Mouse (Mus musculus) liver, embryonic 12.5 days (tissue): ENCODE data around the gene Poldip3. TPM values are rescaled to one million over a fixed set of nuclear protein-coding genes. Genes with fewer than 3 reads are reported as not detected.

ENCODE experiments used
- ATAC-seq: fragments of 200-750 bp; cut with Nextera tagmentation; 2 replicates; pipeline ENCODE4 v1.8.0; 2017; ENCODE audit warnings: moderate number of reproducible peaks, mild to moderate bottlenecking, moderate library complexity
- H3K27ac ChIP-seq: fragments of 300-500 bp; sonication (generic); 2 replicates; pipeline ENCODE4 v1.5.1; 2016; ENCODE audit warnings: mild to moderate bottlenecking
- H3K27me3 ChIP-seq: fragments of 300-500 bp; sonication (generic); replicated peaks from 2 replicates; pipeline ENCODE4 v1.6.1; 2016; ENCODE audit warnings: mild to moderate bottlenecking, moderate library complexity
- H3K36me3 ChIP-seq: fragments of 300-500 bp; sonication (generic); 2 replicates; pipeline ENCODE4 v1.6.1; 2016; ENCODE audit warnings: mild to moderate bottlenecking, moderate library complexity
- H3K4me1 ChIP-seq: fragments of 300-500 bp; sonication (generic); 2 replicates; pipeline ENCODE4 v1.6.1; 2016
- H3K4me2 ChIP-seq: fragments of 300-500 bp; sonication (generic); 2 replicates; pipeline ENCODE4 v1.6.1; 2016; ENCODE audit warnings: mild to moderate bottlenecking, moderate library complexity
- H3K4me3 ChIP-seq: fragments of 300-500 bp; sonication (generic); 2 replicates; pipeline ENCODE4 v1.5.1; 2016; ENCODE audit warnings: mild to moderate bottlenecking, moderate library complexity
- H3K9ac ChIP-seq: fragments of 300-500 bp; sonication (generic); 2 replicates; pipeline ENCODE4 v1.6.1; 2016; ENCODE audit warnings: mild to moderate bottlenecking, moderate library complexity
- H3K9me3 ChIP-seq: fragments of 300-500 bp; sonication (generic); replicated peaks from 2 replicates; pipeline ENCODE4 v1.6.1; 2016; ENCODE audit warnings: mild to moderate bottlenecking, moderate library complexity
- WGBS: fragments of 180-500 bp; shearing (Covaris S2); methylation state at CpG from one replicate; pipeline ENCODE4 v1.1.7; 2016; ENCODE audit not compliant: insufficient replicate concordance; 5-methylcytosine and 5-hydroxymethylcytosine counted together
- polyA plus RNA-seq: library from polyadenylated mRNA; unstranded; fragments of >200 nt; fragmentation: Nextera tagmentation; extraction: Ambion mirVana; gene quantifications from 2 replicates; pipeline ENCODE4 v1.2.1, GENCODE M21; 2016

Poldip3 gene
- polyA plus RNA-seq, 1 experiment from 2014 or later = 86.7 TPM

DNA sequence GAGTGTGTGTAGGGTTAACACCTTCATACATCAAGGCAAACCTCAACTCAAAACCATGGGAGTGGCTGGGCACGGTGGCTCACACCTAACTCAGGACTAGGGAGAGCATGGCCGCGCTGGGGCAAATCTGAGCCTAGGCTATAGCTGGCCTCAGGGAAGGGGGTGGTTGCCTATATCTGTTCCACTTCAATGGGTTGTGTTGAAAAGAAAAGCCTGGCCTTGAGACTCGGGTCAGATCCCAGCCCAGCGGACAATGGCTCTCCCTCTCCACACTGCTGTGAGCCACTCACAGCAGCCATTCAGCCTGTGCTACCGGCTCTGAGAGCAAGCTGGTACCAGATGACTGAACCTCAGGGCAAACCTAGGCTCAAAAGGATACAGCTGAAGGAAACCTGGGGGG is 34.1 kb downstream of the Poldip3 start:
- Histone ChIP-seq H3K27ac (no peak overlapping the region), H3K9me3 (no peaks in the 10 kb centered on the region), H3K27me3 (no peaks in the 10 kb centered on the region), H3K4me1 (peaks cover 7% of the 10 kb centered on the region), H3K9ac (no peak overlapping the region), H3K4me2 (no peak overlapping the region), H3K36me3 (peaks cover 58% of the 10 kb centered on the region), H3K4me3 (no peak overlapping the region)
- WGBS = 78% methylated on average over 6 of the region's 6 CpGs
- ATAC-seq = no peak

DNA sequence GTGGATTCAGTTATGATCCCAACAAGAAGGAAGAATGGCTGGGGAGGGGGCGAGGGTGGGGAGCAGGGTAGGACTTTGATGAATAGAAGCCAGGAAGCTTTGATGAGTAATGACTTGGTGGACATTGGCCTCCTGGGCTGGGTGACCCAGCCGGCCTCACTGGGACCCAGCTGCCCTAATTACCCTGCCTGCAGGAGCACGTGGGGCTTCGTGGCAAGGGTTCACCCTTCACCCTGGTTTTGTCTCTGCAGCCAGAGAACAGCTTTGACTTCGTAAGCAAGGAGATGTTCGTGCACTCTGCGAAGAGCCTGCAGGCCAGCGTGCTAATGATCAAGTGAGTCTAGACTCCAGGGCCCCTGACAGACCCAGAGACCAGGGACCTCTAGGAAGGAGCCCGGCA is 35.1 kb downstream of the Poldip3 start:
- no peaks in the 10 kb centered on the region for H3K9me3 ChIP-seq
- WGBS = 78% methylated on average over 9 of the region's 9 CpGs
- H3K4me2 ChIP-seq = no peak overlapping the region
- no peak overlapping the region for H3K4me3 ChIP-seq
- peaks cover 7% of the 10 kb centered on the region for H3K4me1 ChIP-seq
- no peak overlapping the region for H3K9ac ChIP-seq
- no peak overlapping the region for H3K27ac ChIP-seq
- ATAC-seq = no peak
- H3K27me3 ChIP-seq = no peaks in the 10 kb centered on the region
- H3K36me3 ChIP-seq = peaks cover 48% of the 10 kb centered on the region

DNA sequence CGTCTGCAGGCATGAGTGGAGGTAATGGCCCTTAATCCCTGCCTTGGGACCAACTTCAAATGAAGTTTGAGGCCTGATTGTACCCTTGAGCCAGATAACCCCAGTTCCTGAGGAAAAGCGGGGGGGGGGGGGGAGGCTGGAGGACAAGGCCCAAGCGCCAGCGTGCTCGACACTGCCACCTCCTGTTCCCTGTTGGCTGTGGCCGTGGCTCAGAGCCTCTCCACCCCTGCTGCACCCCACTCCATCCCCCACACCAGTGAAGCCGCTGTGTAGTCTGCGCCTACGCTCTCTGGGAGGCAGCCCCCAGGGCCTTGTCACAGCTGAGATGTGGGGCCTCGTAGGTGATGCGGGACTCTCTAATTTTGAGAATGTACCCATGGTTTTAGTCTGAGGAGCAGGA is 36.3 kb downstream of the Poldip3 start:
- WGBS = 21% methylated on average over 11 of the region's 11 CpGs
- peak; percentile 58; the same call in 1 of the 2 replicates for ATAC-seq
- Histone ChIP-seq H3K27ac (no peak overlapping the region), H3K9ac (no peak overlapping the region), H3K36me3 (peaks cover 36% of the 10 kb centered on the region), H3K9me3 (no peaks in the 10 kb centered on the region), H3K4me1 (peaks cover 7% of the 10 kb centered on the region), H3K27me3 (no peaks in the 10 kb centered on the region), H3K4me2 (no peak overlapping the region), H3K4me3 (no peak overlapping the region)

DNA sequence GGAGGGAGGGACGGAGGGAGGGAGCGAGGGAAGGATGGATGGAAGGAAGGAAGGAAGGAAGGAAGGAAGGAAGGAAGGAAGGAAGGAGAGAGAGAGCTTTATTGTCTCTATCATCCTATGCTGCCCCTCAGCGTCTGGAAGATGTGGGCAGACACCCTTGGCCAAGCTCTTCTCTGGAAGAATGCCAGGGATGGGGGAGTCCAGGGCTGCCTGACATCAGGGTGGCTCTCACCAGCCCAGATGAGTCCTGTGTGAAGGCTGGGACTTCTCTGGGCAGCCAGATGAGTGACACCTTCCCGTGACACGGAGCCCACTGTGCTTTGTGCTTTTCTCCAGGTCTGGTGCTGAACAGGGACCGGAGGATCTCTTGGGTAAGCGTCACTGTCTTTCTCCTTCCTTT is 37.3 kb downstream of the Poldip3 start:
- Histone ChIP-seq H3K4me2 (no peak overlapping the region), H3K27ac (no peak overlapping the region), H3K9ac (no peak overlapping the region), H3K27me3 (no peaks in the 10 kb centered on the region), H3K4me3 (no peak overlapping the region), H3K4me1 (peaks cover 7% of the 10 kb centered on the region), H3K9me3 (no peaks in the 10 kb centered on the region), H3K36me3 (peaks cover 26% of the 10 kb centered on the region)
- WGBS = 76% methylated on average over 7 of the region's 7 CpGs
- ATAC-seq = no peak

DNA sequence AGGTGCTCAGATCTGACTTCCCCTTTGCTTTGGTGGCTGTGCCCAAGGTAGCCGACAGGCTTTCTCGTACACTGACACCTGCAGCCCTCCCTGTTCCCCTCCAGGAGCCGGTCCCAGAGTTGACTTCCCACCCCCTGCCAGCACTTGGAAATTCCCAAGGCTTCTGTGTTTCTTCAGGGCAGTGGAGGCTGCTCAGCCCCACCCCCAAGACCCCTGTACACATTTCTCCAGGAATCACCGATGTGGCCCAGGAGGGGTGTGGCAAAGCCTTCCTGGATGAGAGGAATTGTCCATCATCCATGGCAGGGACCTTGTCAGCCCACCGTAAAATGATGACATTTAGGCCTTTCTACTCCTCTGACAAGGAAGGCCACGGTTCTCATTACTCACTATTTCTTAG is 37.9 kb downstream of the Poldip3 start:
- Histone ChIP-seq H3K9me3 (no peaks in the 10 kb centered on the region), H3K4me3 (no peak overlapping the region), H3K9ac (no peak overlapping the region), H3K27ac (no peak overlapping the region), H3K36me3 (peaks cover 20% of the 10 kb centered on the region), H3K4me1 (peaks cover 7% of the 10 kb centered on the region), H3K27me3 (no peaks in the 10 kb centered on the region), H3K4me2 (no peak overlapping the region)
- no peak for ATAC-seq
- WGBS = 63% methylated on average over 6 of the region's 6 CpGs

DNA sequence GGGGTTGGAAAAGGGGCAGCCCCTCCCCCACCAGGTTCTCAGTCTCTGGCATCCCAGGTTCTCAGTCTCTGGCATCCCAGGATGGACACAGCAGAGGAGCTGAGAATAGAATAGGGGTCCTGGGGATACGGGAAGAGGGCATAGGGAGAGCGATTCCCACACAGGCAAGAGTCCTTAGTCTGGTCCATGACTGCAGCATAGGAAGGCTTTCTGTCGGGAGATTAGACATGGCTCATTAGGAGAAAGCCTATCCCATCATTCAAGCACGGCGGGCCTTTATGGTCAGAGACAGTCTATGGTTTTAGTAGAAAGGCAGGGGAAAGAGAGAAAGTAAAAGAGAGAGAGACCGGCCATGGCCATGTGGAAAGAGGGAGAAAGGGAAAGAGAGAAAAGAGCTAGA is 41.4 kb downstream of the Poldip3 start:
- H3K4me1 ChIP-seq = peaks cover 3% of the 10 kb centered on the region
- peaks cover 6% of the 10 kb centered on the region for H3K36me3 ChIP-seq
- ATAC-seq = no peak
- H3K27me3 ChIP-seq = no peaks in the 10 kb centered on the region
- 76% methylated on average over 6 of the region's 6 CpGs for WGBS
- H3K4me2 ChIP-seq = no peak overlapping the region
- H3K9ac ChIP-seq = no peak overlapping the region
- H3K9me3 ChIP-seq = no peaks in the 10 kb centered on the region
- no peak overlapping the region for H3K27ac ChIP-seq
- H3K4me3 ChIP-seq = no peak overlapping the region

DNA sequence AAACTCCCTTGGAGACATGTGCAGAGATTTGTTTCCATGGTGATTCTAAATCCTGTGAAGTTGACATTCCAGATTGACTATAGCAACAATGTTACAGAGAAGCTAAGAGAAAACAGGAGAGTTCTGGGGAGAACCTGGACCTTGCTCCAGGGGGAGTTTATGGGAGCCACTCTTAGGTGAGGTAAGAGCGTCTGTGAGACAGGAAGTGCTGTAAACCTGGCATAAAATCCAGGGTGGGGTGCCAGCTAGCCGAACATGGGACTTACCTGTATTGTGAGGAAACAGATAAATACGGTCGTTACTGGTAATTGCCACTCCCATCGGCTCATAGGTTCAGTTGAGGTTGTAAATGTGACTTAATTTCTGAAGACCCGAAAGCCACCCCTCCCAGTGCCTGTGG is 42.8 kb downstream of the Poldip3 start:
- H3K27ac ChIP-seq = no peak overlapping the region
- H3K9me3 ChIP-seq = no peaks in the 10 kb centered on the region
- H3K36me3 ChIP-seq = peaks cover 6% of the 10 kb centered on the region
- no peaks in the 10 kb centered on the region for H3K27me3 ChIP-seq
- 69% methylated on average over 6 of the region's 6 CpGs for WGBS
- H3K4me2 ChIP-seq = no peak overlapping the region
- no peaks in the 10 kb centered on the region for H3K4me1 ChIP-seq
- H3K9ac ChIP-seq = no peak overlapping the region
- H3K4me3 ChIP-seq = no peak overlapping the region
- no peak for ATAC-seq

DNA sequence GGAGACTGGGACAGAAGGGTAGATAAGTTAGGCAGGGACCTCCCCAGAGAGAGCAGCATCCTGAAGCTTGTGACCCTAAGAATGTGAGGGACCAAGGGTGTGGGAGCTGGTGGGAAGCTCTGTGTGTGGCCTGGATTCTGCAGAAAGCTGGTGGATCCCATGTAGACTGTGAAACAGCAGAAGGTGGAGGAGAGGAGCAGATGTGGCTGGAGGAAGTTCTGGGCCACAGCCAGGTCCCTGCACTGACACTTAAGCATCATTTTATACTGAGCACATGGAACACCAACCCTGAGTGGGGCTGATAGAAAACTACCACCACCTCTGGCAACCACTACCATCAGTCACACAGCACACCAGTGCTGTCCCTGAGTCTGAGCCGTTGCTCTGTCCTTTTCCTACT is 46.1 kb downstream of the Poldip3 start:
- H3K27ac ChIP-seq = no peak overlapping the region
- H3K36me3 ChIP-seq = peaks cover 6% of the 10 kb centered on the region; the same call in 1 of the 2 replicates
- peaks cover 13% of the 10 kb centered on the region for H3K27me3 ChIP-seq
- no peak overlapping the region for H3K4me2 ChIP-seq
- no peak for ATAC-seq
- peaks cover 19% of the 10 kb centered on the region for H3K4me1 ChIP-seq
- H3K9ac ChIP-seq = no peak overlapping the region
- no peak overlapping the region for H3K4me3 ChIP-seq
- 57% methylated on average over 1 of the region's 1 CpGs for WGBS
- no peaks in the 10 kb centered on the region for H3K9me3 ChIP-seq

DNA sequence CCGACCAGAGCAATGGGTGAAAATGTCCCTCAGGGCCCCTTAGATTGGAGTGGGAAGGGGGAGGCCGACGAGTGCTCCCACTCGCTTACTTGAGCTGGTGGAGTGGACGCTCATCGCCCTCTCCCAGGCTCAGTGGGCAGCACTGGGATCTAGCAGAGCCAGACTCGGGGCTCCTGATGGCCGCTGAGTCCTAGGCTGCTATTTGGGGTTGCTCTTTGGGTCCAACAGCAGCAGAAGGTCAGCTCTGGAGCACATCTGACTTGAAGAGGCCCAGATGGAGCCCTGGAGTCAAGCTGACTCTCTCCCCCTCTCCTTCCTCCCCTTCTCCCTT is 48.9 kb downstream of the Poldip3 start:
- Histone ChIP-seq H3K36me3 (peaks cover 2% of the 10 kb centered on the region; the same call in 1 of the 2 replicates), H3K4me1 (peaks cover 19% of the 10 kb centered on the region), H3K4me2 (peak overlapping the region; percentile 94), H3K4me3 (peak overlapping the region; percentile 68), H3K27ac (peak overlapping the region; percentile 65; the same call in 1 of the 2 replicates), H3K9me3 (no peaks in the 10 kb centered on the region), H3K27me3 (peaks cover 20% of the 10 kb centered on the region), H3K9ac (peak overlapping the region; percentile 81)
- under 1% methylated on average over 8 of the region's 8 CpGs for WGBS
- ATAC-seq = no peak

DNA sequence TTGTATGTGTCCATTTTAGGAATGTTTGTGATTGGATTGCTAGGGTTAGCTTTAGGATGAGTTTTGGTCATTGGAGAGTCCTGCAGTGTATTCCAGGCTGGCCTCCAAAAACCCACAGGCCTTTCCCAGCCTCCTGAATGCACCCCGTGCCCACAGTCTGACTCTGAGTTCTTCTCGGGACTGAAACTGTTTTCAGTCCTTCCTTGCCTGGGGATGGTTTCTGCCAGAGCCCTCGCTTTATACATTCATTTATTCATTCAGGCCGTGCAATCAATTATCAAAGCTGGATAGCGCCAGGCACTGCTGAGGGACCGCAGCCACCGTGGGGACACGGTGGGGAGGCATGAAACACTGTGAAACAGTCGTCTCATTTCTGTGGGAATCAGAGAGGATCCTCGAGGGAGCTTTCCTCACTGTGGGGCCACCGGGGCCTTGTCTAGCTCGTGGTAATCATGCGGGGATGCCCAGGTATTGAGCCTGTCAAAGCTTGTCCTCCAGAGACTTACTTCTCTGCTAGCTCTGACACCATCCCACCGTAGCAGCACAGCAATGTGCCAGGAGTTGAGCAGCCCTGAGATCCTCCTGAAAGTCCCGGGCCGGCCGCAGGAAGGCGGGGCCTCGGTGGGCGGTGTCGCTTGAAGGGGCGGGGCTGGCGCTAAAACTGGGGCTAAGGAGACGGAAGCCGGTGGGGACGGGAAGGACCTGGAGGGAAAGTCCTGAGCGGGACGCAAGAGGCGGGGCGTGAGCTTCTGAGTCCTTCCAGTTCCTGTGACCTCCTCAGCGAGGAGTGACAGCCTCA is 49.5 kb downstream of the Poldip3 start:
- no peaks in the 10 kb centered on the region for H3K9me3 ChIP-seq
- peak overlapping the region; percentile 81 for H3K9ac ChIP-seq
- WGBS = 5% methylated on average over 31 of the region's 31 CpGs
- no peaks in the 10 kb centered on the region for H3K36me3 ChIP-seq
- H3K4me1 ChIP-seq = peaks cover 19% of the 10 kb centered on the region
- ATAC-seq = peak; percentile 91
- peaks cover 20% of the 10 kb centered on the region for H3K27me3 ChIP-seq
- peak overlapping the region; percentile 68 for H3K4me3 ChIP-seq
- peak overlapping the region; percentile 94 for H3K4me2 ChIP-seq
- peak overlapping the region; percentile 65; the same call in 1 of the 2 replicates for H3K27ac ChIP-seq

DNA sequence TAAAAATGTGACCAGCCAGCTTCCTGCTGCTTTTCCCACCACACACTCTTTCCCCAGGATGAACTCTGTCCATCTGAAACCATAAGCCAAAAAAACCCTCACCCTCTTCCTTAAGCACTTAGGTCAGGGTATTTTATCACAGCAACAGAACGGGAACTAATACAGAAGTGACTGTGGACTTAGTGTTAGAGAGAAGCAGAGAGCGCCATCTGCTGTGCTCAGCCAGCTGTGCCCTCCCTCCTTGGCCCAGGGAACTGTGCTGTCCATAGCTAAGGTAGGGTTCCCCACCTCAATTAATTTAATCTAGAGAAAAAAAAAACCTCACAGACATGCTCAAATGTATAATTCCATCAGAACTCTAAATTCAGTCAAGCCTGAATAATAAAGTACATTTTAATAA is 53.2 kb downstream of the Poldip3 start:
- 25% methylated on average over 2 of the region's 2 CpGs for WGBS
- Histone ChIP-seq H3K4me1 (peaks cover 17% of the 10 kb centered on the region), H3K36me3 (no peaks in the 10 kb centered on the region), H3K27me3 (peaks cover 28% of the 10 kb centered on the region), H3K27ac (no peak overlapping the region), H3K9me3 (no peaks in the 10 kb centered on the region), H3K9ac (no peak overlapping the region), H3K4me3 (no peak overlapping the region), H3K4me2 (no peak overlapping the region)
- no peak for ATAC-seq

DNA sequence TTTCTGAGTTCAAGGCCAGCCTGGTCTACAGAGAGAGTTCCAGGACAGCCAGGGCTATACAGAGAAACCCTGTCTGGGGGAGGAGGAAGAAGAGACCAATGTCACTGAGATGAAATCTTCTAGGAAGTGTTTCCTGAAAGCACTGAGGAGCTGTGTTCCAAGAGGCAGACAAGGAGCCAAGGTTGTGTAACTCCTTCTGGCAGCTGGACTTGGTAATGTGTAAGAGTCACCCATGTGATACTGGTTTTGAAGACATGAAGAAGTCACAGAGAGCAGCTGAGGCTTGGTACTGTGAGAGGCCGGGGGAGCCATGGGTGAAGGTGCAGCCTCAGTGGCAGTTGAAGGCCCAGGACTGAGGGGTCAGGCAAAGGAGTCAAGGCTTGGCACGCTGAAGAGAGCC is 55.5 kb downstream of the Poldip3 start:
- ATAC-seq = no peak
- no peaks in the 10 kb centered on the region for H3K36me3 ChIP-seq
- H3K27me3 ChIP-seq = peaks cover 42% of the 10 kb centered on the region
- no peak overlapping the region for H3K4me2 ChIP-seq
- H3K4me1 ChIP-seq = peaks cover 7% of the 10 kb centered on the region
- no peak overlapping the region for H3K9ac ChIP-seq
- H3K4me3 ChIP-seq = no peak overlapping the region
- H3K9me3 ChIP-seq = no peaks in the 10 kb centered on the region
- no peak overlapping the region for H3K27ac ChIP-seq
- WGBS = 60% methylated on average over 2 of the region's 2 CpGs

DNA sequence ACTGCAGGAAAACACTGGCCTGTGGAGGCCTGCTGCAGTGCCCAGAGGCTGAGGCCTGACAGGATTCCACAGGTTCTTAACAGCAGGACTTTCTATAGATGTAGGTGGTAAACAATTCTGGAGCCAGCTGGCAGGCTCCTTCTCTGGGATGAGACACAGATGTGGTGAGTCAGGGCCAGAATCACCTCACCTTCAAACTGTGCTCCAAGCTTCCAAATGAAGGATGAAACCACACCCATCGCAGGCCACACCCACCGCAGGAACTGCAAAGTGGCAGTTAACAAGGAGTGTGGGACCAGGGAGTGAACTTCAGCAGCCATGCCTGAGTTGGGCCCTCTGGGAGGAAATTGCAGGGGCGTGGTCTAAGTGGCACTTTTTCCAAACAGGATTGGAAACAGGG is 58.3 kb downstream of the Poldip3 start:
- no peak overlapping the region for H3K27ac ChIP-seq
- H3K9ac ChIP-seq = no peak overlapping the region
- 34% methylated on average over 3 of the region's 3 CpGs for WGBS
- H3K27me3 ChIP-seq = peaks cover 37% of the 10 kb centered on the region
- H3K4me3 ChIP-seq = no peak overlapping the region
- peaks cover 36% of the 10 kb centered on the region for H3K4me1 ChIP-seq
- no peak overlapping the region for H3K4me2 ChIP-seq
- no peaks in the 10 kb centered on the region for H3K9me3 ChIP-seq
- no peaks in the 10 kb centered on the region for H3K36me3 ChIP-seq
- no peak for ATAC-seq
